Mouse (Mus musculus): ENCODE results near the gene Tspear.

DNA sequence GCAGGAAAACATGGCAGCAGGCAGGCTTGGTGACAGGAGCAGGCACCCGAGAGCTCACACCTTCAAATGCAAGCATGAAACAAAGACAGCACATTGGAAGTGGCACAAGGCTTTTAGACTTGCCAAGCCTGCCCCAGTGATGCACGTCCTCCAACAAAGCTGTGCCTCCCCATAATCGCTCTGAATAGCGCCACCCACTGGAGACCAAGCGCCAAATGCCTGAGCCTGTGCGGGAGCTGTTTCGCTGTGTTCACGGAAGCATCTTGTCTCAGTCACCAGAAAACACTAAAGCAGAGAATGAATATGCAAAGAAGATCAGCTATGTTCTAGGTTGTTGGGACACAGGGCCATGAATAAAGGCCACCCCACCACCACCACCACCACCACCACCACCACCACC lies 38.5 kb downstream of the Tspear start:
- TF ChIP-seq CTCF (IDR thresholded peaks at IDR 0.05; ENCODE audit: low read depth, low read length) (no peak), POLR2A (IDR thresholded peaks at IDR 0.05; ENCODE audit: borderline replicate concordance, low read depth, low read length) (no peak)
